Mouse (Mus musculus): ENCODE data around the gene Mapt.

The Mapt gene

GRCm38 (mm10) chr11:104315703-104316102 is 84.5 kb downstream of the Mapt start:
- peak; percentile 83 for DNase-seq (ENCODE audit: low read depth, low spot score)

- DNase-seq (ENCODE audit: low read depth, low spot score): no peak
Measured at GRCm38 (mm10) chr11:104316685-104317400, 85.7 kb downstream of the Mapt start.

DNA sequence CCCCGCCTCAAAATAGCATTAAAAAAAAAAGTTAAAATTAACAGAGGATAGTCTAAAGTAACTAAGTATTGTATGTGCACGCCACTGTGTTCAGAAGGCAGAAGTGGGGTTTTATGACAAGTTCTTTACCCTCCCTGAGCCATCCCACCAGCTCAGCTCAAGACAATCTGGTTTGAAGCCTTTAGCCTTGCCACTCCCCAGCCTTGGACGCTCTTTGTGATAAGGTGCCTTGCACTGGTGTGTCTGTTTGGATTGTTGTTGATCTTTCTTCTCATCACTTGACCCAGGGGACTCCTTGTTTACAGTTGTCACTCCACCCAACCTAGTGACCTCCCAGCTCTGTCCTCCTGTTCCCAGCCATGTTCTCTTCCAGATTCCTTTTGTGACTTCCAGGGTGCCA is 86.4 kb downstream of the Mapt start:
- no peak for DNase-seq (ENCODE audit: low read depth, low spot score)

DNA sequence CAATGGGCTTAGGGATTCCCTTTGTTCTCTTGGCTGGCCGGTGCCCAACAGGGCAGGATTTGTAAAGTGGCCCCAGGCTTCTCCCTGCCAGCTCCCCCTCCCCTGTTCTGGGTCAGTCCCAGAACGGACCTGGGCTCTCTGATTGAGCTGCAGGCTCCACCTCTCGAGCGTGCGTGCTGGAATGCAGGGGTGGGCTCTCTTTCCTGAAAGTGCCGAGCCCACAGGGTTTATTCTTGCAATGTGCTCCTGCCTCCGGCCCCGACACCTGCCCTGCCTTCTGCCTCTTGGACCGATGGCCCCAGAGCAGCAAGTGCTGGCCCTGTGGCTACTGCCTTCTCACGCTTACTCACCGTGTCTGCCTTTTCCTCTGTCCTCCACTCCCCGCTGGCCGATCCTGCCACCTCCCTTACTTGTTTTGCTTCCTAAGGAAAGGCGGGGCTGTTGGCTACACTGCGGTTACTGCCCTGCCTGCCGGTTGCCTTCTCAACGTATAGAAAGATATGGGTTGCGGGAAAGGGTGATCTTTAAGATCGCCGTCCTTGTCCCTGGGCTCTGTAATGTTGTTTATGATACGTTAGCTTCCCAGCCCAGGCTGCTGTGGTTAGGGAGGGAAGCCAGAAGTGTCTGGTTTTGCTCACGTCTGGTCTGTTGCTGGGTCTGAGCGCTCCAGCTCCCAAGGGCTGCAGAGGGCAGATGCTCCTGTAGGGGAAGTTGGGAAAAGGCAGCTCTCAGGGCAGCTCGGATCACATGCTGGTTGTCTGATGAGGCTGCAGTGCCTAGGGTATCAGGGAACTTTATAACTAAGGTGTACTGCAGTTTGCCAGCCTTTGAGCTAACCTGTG is 88.0 kb downstream of the Mapt start:
- no peak for DNase-seq (ENCODE audit: low read depth, low spot score)

- no peak for DNase-seq (ENCODE audit: low read depth, low spot score)
Measured at GRCm38 (mm10) chr11:104320511-104320910, 89.3 kb downstream of the Mapt start.

DNA sequence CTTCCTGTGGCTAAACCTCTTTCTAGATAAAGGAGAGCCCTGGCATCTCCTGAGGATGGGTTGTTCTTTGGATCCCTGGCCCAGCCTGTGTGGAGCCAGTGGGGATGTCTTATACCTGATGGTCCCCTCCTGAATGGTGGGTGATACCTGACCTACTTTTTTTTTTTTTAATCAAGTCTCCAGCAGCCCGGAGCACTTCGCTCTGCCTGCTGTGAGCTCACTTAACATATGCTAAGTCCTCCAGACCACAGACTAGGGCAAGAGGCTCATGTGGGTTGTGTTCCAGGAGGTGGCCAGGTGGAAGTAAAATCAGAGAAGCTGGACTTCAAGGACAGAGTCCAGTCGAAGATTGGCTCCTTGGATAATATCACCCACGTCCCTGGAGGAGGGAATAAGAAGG is 91.0 kb downstream of the Mapt start:
- DNase-seq (ENCODE audit: low read depth, low spot score): no peak

GRCm38 (mm10) chr11:104327462-104327861 is 96.3 kb downstream of the Mapt start:
- DNase-seq (ENCODE audit: low read depth, low spot score): no peak

- DNase-seq (ENCODE audit: low read depth, low spot score): no peak
Measured at GRCm38 (mm10) chr11:104327946-104328345, 96.8 kb downstream of the Mapt start.

- DNase-seq (ENCODE audit: low read depth, low spot score): no peak
Measured at GRCm38 (mm10) chr11:104329185-104329926, 98.2 kb downstream of the Mapt start.

DNA sequence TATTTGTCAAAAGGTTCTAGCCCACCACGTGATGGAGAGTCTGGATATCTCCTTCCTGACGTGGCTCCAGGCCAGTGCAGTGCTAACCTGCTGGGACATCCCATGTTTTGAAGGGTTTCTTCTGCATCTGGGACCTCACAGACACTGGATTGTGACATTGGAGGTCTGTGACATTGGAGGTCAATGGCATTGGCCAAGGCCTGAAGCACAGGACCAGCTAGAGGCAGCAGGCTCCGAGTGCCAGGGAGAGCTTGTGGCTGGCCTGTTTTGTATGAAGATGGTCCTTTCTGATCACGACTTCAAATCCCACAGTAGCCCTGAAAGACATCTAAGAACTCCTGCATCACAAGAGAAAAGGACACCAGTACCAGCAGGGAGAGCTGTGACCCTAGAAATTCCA is 99.0 kb downstream of the Mapt start:
- DNase-seq (ENCODE audit: low read depth, low spot score): no peak

DNA sequence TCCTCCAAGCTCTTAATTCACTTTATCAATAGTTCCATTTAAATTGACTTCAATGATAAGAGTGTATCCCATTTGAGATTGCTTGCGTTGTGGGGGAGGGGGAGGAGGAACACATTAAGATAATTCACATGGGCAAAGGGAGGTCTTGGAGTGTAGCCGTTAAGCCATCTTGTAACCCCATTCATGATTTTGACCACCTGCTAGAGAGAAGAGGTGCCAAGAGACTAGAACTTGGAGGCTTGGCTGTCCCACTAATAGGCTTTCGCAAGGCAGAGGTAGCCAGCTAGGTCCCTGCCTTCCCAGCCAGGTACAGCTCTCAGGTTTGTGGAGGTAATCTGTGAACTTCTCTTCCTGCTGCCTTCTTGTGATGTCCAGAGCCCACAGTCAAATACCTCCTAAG is 100.0 kb downstream of the Mapt start:
- DNase-seq (ENCODE audit: low read depth, low spot score): no peak

DNA sequence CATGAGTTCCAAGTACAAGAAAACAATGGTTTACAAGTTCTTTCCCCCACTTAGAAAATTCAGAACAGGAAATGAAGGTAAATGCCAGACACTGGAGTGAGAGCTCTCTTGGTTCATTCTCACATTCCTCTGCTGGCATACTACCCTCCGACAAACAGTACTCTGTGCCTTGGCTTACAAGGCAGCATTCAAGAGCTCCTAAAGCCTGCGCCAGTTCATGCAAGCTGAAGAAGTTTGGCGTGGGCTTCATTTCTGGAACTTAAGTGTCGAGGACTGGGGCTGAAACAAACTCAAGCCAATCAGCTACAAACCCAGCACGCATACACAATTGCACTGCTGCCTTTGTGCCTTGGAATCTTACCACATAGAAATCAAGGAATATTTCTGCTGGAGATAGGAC is 100.9 kb downstream of the Mapt start:
- DNase-seq (ENCODE audit: low read depth, low spot score): no peak

- DNase-seq (ENCODE audit: low read depth, low spot score): no peak
Measured at GRCm38 (mm10) chr11:104334115-104334514, 102.9 kb downstream of the Mapt start.

DNA sequence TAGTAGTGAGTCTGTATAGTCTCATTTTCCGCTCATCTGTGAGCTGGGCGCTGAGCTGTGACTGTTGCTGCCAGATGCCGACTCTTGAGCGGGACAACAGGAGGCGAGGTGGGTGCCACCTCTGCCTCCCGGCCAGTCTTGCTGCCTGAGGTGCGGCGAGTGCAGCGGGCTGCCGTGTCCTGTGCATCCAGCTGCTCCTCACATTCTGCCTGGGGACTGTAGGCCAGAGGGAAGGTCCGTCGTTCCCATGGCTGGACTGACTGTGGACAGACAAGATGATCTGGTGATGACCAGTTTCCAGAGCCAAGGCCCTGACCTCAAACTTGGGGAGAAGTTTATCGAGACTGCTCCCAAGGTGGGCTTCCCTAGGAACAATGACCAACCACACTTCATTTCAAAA is 103.8 kb downstream of the Mapt start:
- no peak for DNase-seq (ENCODE audit: low read depth, low spot score)

GRCm38 (mm10) chr11:104346931-104347330 is 115.7 kb downstream of the Mapt start:
- peak; percentile 18 for DNase-seq (ENCODE audit: low read depth, low spot score)

- peak; percentile 72 for DNase-seq (ENCODE audit: low read depth, low spot score)
Measured at GRCm38 (mm10) chr11:104361790-104362189, 130.6 kb downstream of the Mapt start.

DNA sequence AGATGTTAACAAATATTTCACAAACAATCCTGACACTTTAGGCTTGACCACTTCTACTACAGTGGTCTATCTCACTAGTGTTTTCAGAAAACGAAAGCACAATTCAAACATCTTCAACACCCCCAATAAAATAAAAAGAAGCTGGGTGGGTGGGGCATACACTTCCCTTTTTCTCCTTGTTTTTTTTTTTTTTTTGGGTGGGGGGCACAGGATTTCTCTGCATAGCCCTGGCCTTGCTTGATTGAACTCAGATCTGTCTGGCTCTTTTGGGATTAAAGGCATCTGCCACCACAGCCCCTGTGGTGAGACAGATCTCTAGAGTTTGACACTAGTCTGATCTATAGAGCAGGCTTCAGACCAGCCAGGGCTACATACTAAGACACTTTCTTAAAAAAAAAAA is 131.5 kb downstream of the Mapt start:
- no peak for DNase-seq (ENCODE audit: low read depth, low spot score)

- DNase-seq (ENCODE audit: low read depth, low spot score): no peak
Measured at GRCm38 (mm10) chr11:104363823-104364600, 132.8 kb downstream of the Mapt start.

DNA sequence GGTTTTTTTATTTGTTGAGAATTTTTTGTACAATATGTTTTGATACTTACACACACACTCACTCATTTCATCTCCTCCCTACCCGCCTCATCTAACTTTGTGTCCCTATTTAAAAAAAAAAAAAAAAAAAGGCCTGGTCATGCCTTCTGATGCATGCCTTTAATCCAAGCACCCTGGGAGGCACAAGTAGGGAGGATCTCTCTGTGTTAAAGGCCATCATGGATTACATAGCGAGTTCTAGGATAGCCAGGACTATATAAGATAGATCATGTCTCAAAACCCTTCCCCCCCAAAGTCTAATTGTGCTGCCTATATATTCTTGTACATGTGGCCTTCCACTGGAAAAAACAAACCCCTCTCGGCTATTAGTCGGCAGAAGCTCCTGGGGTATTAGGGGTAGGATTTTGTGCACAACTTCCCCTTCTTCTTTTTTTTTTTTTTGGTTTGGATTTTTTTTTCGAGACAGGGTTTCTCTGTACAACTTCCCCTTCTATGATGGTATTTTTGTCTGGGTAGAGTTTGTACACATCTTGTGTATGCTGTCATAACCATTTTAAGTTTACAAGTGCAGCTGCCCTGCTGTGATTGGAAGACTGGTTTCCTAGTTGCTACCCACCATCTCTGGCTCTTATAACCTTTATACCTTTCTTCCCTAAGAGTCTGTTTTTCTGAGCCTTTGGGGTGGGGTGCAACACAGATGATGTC is 136.4 kb downstream of the Mapt start:
- no peak for DNase-seq (ENCODE audit: low read depth, low spot score)

- DNase-seq (ENCODE audit: low read depth, low spot score): no peak
Measured at GRCm38 (mm10) chr11:104376291-104376690, 145.1 kb downstream of the Mapt start.

DNA sequence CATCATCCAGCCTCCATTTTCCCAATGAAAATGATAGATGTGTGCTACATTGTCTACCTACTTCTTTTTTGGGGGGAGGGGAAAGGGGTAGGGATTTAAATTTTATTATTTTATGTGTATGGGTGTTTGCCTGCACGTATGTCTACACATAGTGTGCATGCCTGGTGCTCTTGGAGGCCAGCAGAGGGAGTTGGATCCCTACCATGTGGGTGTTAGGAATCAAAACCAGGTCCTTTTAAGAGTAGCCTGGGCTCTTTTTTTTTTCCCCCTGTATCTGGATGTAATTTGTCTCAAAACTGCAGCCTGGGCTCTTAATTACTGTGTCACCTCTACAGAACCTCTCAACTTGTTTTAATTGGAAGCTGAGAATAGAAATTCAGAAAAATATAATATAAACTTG is 148.4 kb downstream of the Mapt start:
- peak; percentile 36 for DNase-seq (ENCODE audit: low read depth, low spot score)

All from CD4-positive helper T cell, adult 2 months (primary cell).